Mouse (Mus musculus) brain, adult 2 months (tissue): ENCODE measurements around the gene Smim9.

ENCODE experiments used
- DNase-seq: peaks from one replicate; pipeline ENCODE4 v3.0.0; 2011; ENCODE audit warnings: low read depth, low spot score

The Smim9 gene

DNA sequence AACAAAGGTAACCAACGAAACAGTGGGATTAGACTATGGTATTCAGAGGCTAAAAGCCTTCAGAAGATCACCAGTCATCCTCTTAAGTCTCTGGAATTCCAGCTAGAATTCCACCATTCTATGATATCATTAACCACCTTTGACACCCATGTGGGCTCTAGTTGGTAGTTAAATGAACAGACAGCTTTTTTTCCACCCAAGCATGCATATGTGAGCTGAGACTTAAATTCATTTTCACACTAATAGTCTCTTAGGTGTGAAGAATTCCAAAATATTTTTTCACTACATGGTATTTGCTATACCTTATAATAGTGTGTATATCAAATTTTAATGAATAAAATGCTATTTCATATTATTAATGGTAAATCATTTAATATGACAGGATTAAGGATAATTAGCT is at the start of gene Smim9:
TSS of gene Smim9 (minus strand) at position 101 of the 400 bp plus-strand sequence.
- DNase-seq: no peak

DNA sequence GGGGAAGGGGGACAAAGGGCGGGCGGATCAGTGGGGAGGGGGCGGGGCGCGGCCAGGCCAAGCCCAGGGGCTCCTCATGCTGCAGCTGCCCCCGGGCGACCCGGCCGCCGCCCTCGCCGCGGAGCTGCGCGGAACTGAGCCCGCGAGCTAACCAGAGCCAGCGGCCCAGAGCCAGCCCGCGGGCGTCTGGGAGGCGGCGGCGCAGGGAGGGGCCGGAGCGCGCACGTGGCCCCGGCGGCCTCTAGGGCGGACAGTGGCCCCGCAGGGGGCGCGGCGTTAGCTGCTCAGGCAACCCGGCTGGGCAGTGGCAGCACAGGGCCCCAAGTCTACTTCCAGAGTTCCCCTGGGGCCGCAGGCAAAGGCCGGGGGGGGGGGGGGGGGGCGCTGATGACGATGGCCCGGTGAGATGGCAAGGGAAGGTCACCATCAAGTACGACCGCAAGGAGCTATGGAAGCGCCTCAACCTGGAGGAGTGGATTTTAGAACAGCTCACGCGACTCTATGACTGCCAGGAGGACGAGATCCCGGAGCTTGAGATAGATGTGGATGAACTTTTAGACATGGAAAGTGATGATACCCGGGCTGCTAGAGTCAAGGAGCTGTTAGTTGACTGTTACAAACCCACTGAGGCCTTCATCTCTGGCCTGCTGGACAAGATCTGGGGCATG is 7.9 kb downstream of the Smim9 start:
- peak; percentile 28 for DNase-seq

DNA sequence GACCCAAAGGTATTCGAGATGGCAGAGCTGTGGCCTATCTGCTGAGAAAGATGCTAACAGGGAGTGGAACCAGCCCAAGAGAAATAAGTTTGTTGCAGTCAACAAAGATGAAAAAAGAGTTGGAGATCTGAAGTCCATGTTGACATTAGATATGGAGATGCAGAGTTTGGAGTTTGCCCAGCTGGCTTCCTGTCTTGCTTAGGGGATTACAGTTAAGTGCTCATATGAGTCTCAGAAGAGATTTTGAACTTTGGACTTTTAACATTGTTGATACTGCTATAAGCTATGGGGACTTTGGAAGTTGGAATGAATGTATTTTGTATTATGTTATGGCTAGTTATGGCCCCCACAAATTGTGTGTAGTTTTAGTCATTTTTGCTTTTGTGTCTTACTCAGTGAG is 11.3 kb downstream of the Smim9 start:
- no peak for DNase-seq

DNA sequence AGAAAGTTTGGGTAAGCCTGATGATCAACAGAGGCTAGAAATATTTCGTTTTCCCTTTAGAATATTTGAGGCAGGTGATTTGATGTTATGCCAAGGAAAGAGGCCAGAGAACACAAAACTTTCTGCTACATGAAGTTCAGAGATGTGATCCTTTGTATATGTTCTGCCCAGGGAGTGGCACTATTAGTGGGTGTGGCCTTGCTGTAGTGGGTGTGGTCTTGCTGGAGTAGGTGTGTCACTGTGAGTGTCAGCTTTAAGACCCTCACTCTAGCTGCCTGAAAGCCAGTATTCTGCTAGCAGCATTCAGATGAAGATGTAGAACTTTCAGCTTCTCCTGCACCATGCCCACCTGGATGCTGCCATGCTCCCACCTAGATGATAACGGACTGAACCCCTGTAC is 13.3 kb downstream of the Smim9 start:
- no peak for DNase-seq

DNA sequence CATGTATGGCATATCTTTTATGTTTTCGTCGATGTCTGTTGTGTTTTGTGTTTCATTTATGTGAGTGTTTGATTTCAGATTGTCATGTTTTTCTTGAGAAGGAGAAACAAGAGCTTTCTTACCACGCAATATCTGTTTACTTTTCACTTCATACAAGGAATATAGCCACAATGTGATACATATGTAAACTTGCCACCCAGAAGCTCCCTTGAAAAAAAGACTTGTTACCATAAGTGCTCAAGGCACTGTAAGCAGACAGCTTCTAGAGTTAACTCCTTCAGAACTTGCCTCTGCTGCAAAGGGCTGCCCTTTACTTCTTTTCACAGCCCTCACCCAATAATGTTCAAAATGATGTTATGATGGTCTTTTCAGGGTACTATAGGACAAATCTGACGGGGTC is 15.2 kb downstream of the Smim9 start:
- no peak for DNase-seq

DNA sequence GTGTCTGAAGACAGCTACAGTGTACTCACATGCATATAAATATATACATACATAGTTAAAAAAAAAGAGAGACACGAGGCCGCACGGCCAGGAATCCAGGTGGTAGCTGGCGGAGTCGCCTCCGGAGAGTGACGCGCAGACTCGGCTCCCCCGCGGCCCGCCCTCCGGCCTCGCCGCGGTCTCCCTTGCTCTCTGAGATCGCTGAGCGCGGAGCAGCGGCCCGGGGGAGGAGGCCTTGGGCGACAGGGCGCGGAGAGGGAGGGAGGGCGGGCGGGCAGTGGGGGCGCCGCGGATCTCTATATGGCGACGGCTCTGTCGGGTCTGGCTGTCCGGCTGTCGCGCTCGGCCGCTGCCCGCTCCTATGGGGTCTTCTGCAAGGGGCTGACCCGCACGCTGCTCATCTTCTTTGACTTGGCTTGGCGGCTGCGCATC is 20.4 kb downstream of the Smim9 start:
- peak; percentile 4 for DNase-seq

DNA sequence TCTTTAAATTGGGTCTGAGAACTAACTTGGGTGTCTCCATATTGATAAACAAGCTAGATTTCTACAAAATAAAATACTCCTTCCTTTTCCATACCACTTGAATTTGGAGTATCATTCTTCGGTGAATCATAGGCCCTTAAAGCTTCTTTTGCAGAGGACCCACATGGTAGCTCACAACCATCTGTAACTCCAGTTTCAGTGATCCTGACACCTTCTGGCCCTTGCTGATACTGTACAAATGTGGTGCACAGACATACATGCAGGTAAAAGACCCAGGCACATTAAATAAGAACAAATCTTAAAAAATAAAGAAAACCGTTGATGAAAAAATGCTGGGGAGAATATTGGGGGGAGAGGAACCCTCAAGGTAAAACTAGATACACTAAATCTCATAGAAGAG is 25.4 kb downstream of the Smim9 start:
- no peak for DNase-seq

DNA sequence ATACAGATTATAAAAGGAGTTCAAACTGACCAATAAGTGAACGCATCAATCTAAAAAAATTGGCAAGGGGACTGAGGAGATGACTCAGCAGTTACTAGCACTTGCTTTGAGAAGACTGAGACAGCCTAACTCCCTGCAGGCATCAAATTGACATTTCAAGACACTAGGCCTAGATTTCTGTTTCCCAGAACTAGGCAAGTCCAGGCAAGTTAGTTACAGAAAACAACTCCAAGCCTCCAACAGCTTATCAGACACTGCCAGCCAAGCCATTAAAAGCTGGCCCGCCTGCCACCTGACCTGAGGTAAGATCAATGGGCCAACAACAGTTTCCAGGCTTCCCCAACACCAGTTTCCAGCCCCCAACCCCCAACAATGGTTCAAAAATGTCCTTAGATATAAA is 25.8 kb downstream of the Smim9 start:
- no peak for DNase-seq

DNA sequence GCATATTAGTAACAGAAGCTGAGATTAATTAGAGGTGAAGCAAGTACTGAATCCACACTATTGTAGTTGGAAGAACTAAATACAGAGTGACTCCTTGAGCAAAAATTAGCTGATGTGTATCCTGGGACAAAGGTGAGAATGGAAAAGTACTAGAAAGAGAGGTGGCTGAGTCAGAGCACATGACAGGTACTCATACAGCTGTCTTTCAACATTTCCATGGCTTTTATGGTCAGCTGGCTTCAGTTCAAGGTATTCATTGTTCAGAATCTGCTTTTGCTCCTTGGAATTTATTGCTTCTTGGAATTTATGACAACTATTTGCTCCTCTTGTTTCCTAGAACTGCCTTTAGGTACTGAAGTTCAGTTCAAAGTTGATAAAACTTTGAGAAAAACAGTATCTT is 26.6 kb downstream of the Smim9 start:
- no peak for DNase-seq

DNA sequence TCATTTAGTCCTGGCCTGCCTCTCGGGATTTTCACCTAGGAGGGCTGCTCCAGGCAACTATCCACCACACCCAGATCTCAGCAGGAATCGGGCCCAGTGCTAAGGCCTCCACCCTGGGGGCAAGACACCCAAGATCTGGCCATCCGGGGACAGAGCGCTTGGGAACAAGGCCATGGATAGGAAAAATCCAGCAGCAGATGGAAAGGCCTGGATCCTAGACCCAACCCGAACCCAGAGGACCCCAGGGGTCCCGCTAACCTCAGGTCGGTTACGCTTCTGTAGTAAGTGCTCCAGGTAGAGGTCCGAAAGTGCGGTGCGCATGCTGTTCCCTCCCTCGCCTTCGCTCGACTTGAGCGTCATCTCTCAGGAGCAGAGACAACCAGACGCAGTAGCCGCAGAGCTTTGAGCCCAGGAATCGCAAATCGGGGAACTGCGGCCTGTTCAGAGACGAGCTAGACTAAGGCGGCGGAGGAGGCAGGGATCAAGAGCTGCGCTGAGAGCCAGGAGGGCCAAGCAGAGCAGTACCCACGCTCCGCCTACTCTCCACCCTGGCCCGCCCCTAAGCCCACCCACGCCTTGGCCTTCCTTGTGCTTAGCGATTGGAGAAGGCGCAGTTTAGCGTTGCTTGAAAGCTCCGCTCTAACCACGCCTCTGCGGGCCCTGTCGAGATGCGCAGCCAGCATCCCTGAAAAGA is 33.0 kb downstream of the Smim9 start, which contains the start of gene Mpp1:
TSS of gene Mpp1 (minus strand) at position 550 of the 694 bp plus-strand sequence.
- DNase-seq: peak; percentile 93

DNA sequence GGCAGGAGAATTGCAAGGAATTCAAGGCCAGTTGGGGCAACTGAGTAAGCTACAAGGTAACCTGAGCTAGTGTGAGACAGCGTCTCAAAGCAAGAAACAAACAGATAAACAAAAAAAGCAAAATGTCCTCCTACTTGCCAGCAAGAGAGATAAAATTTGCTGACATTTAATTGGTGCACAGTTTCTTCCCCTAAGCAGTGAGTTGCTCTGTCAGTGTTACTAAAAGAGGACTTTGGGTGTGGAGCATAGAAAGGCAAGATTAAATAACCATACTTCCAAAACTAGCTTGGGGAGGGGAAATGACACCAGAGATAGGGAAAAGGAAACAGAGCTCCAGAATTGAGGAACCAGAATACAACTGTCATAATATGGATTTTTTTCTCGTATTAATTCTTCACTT is 34.1 kb downstream of the Smim9 start:
- DNase-seq: peak; percentile 7

DNA sequence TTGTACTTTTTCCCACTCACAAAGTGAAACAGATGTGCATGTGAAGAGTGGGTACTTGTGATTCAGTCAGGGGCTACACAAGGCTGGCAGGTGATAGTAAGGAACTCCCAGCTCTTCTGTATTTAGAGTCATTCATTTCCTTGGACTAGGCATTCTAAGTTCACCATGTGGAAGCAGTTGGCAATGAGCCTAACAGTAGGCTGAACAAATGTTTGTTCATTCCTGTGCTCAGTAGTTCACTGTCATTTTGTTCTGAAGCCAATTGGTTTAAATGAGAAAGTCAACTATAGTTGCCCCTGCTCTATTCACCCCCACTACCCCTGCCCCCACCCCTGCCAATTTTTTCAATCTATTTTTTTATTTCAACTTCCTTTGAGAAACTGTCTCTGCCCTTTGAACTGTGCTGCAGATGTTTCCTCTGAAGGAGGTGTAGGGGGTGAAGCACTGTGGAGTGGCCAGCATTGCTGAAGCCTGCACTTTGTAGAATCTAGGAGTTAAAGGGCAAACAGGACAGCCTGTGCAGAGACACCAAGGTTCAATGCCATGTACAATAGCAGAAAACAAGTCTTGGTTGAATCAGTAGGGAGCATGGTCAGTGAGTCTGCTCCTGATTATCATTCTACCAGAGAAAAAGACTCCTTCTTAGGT is 35.1 kb downstream of the Smim9 start:
- DNase-seq: peak; percentile 71

DNA sequence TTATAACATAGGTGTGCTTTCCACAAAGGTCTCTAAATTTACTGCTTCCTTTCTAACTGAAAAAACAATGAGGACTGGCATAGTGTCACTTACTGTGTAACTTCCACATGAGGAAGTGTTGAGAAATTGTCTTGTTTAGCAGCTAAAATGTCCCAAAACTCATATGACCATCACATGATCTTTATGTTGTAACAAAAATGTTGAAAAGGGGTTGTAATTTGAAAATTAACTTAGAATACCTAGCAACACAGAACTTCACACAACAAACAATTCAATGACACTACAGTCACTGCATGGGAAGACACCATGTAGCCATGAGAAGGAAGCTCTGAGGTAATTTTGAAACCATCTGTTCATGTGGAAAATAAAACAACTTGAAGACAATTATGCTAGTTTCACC is 36.7 kb downstream of the Smim9 start:
- no peak for DNase-seq

DNA sequence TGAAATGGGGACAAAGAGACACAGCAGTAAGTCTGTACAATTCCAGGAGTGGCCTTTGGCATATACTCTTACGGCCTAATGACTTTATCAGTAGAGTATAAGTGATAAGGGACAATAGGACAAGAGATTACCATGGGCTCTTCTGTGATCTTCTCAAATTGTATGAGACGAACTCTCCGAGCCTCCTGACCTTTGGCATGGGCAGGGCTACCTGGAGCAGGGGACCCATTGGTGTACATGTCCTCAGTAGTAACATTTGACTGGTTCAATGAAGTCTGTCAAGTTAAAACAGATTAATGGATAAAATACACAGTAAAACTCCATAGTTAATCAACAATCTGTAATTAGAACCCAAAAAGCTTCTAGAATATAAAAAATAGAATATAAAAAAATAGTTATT is 38.0 kb downstream of the Smim9 start:
- no peak for DNase-seq

DNA sequence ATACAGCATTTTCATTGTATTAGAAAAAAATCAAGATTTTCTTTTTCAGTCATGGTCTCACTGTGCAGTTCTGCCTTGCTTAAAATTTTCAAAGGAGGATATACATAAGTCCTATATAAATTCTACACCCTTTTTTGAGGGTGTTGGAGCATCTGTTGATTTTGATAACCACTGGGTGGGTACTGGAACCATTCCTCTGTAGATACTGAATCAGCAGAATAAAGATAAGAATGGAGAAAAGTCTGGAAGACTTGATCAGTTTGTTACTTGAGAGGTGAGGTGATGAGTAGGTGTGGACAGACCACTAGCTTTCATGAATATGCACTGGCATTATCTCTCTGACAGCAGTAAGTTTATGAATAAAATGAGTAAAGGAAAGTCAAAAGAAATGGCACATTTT is 48.0 kb downstream of the Smim9 start:
- no peak for DNase-seq

DNA sequence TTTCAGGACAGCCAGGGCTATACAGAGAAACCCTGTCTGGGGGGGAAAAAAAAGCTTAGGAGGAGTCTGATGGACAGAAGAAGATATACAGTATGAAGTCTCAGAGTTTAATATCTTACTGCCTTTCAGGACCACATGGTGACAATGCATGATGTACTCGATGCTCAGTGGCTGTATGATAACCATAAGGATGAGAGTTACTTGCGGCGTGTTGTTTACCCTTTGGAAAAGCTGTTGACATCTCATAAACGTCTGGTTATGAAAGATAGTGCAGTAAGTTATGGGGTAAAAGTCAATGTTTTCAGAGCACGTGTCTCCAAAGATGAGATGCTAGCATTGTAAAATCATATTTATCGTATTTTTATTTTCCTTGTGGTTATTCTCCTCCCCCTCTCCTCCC is 61.3 kb downstream of the Smim9 start:
- no peak for DNase-seq

DNA sequence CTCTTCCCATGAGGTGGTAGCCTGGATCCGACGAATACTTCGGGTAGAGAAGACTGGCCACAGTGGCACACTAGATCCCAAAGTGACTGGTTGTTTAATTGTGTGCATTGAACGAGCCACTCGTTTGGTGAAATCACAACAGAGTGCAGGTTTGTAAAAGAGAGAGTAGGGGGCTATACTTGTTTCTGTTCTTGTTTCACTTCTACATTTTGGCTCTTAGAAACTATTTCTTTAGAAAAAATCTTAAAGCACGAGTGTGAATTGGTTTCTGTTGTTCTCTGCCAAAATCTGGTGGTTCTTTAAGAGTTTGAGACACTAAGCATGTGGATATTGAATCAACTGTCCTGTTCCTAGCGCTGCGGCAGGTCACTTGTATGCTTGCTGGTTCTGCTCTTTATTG is 64.8 kb downstream of the Smim9 start:
- DNase-seq: no peak

DNA sequence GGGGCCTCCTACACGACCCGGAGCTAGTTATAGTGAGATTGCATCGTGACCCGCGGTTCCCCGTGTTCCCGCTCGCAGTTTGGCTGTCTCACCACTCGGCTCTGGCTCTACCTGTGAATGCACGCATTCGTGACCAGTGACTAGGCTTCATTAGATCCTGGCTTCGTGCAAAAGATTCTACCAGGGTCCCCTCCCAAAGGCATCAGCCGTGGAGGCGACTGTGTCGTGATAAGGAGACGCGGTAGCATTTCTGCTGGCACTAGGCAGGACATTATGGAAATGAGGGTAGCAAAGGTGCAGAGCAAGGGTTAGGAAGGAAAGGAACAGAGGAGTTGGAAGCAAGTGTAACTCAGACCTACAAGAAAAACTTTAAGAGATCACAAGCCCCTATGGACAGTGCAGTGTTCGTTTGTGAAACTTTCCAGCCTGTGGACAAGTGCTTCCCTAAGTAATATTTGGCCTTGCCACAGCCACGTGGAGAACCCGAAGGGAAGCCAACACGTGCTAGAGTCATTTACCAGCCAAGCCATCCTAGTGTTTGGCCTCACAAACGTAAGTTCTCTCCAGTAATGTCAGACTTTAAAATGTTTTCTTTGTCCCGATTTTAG is 67.3 kb downstream of the Smim9 start:
- peak; percentile 13 for DNase-seq
